ENCODE assay signal across 8 mouse cellular contexts in the genomic region with DNA sequence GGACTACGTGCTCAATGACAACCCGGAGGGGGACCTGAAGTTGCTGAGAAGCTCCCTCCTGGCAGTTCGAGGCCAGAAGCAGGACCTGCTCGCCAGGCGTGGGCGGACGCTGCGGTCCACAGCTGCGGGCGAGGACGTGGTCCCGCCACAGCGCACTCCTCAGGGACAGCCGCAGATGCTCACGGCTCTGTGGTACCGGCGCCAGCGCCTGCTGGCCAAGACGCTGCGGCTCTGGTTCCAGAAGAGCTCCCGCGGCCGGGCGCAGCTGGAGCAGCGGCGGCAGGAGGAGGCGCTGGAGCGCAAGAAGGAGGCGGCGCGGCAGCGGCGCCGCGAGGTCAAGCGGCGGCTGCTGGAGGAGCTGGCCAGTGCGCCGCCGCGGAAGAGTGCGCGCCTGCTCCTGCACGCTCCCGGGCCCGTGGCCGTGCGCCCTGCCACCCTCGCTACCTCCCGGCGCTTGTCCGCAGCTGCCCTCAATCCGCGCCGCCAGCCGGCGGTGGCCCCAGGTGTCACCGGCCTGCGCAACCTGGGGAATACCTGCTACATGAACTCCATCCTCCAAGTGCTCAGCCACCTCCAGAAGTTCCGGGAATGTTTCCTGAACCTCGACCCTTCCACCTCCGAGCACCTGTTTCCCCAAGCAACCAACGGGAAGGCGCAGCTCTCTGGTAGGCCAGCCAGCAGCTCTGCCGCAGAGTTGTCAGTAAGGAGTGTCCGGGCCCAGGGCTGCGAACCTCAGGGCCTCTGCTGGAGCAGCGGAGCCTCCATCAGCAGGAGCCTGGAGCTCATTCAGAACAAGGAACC. TPM values are rescaled to one million over a fixed set of nuclear protein-coding genes. Genes with fewer than 3 reads are reported as not detected.
A peak's percentile ranks its signal among the peaks of the same experiment; 100 is the strongest.
DNase-seq lines count a peak whose midpoint lies in the region; ATAC-seq and TF ChIP-seq lines count a peak whose summit lies in the region.

No protein-coding gene starts in this region.

- TF ChIP-seq CTCF in Patski (IDR thresholded peaks at IDR 0.05): peak; percentile 85
- no peak for TF ChIP-seq CTCF in thymus, adult 2 months (IDR thresholded peaks at IDR 0.05; ENCODE audit: borderline replicate concordance, control insufficient read depth, extremely low read depth, insufficient read depth, low read length, poor library complexity)

- intact Hi-C loops in heart, postnatal 10 days (cut with DNase I): loop anchor here (10.0 kb wide), 1 partner anchor 268 kb away; a partner anchor contains a TSS

- peak overlapping the region; percentile 32 for H3K4me3 ChIP-seq in forebrain, embryonic 13.5 days
- no peak overlapping the region for H3K4me3 ChIP-seq in thymus, adult 2 months (ENCODE audit: control insufficient read depth, insufficient read depth, low read length)

- in situ Hi-C loops in Patski (cut with MboI; ENCODE audit: low pct_unique_long_range_greater_than_20kb): no loop called here

- ATAC-seq in Patski: peak; percentile 87
- ATAC-seq in forebrain, embryonic 13.5 days: peak; percentile 52

- no peaks in the 10 kb centered on the region for H3K9me3 ChIP-seq in forebrain, embryonic 13.5 days (replicated peaks)

- H3K27ac ChIP-seq in forebrain, embryonic 13.5 days: no peak overlapping the region
- H3K27ac ChIP-seq in thymus, adult 2 months (ENCODE audit: control insufficient read depth, insufficient read depth, low read length): no peak overlapping the region

- no peaks in the 10 kb centered on the region for H3K27me3 ChIP-seq in Patski
- H3K27me3 ChIP-seq in forebrain, embryonic 13.5 days: peaks cover 27% of the 10 kb centered on the region
- H3K27me3 ChIP-seq in thymus, adult 2 months (ENCODE audit: control insufficient read depth, insufficient read depth, low read length): no peaks in the 10 kb centered on the region

- H3K36me3 ChIP-seq in forebrain, embryonic 13.5 days (ENCODE audit: poor library complexity, severe bottlenecking): peaks cover 28% of the 10 kb centered on the region
- H3K36me3 ChIP-seq in thymus, adult 2 months (ENCODE audit: control insufficient read depth, insufficient read depth, low read length): no peaks in the 10 kb centered on the region

- POLR2A ChIA-PET in Patski (lab: Charles Lee): interaction anchor here (1.0 to 1.4 kb wide), 2 partner anchors 26 to 29 kb away, joined by 3 read pairs; no protein-coding TSS in a partner anchor

- 6% methylated on average over 57 of the region's 68 CpGs for WGBS in forebrain, embryonic 13.5 days
- WGBS in thymus, adult 2 months: 30% methylated on average over 68 of the region's 68 CpGs

- DNase-seq in Patski (ENCODE audit: low read depth, low spot score): no peak
- DNase-seq in brain, adult 2 months (ENCODE audit: low read depth, low spot score): peak; percentile 71
- DNase-seq in heart, postnatal 10 days: peak; percentile 71 to 75
- DNase-seq in kidney, postnatal 25 days: peak; percentile 67 to 86
- peak; percentile 73 for DNase-seq in lung, postnatal 14 days
- DNase-seq in right cerebral cortex, postnatal 4 days: peak; percentile 31
- no peak for DNase-seq in thymus, adult 2 months

- peak overlapping the region; percentile 58 for H3K9ac ChIP-seq in forebrain, embryonic 13.5 days

- TF ChIP-seq POLR2A in thymus, adult 2 months (IDR thresholded peaks at IDR 0.05; ENCODE audit: control insufficient read depth, extremely low read depth, insufficient read depth, low read length, poor library complexity): no peak

- peak overlapping the region; percentile 64 for H3K4me2 ChIP-seq in forebrain, embryonic 13.5 days

- CTCF ChIA-PET in Patski (lab: Charles Lee): interaction anchor here (0.7 to 2.1 kb wide), 5 partner anchors 10 to 38 kb away, joined by 3 to 22 read pairs (median 4); no protein-coding TSS in a partner anchor

- H3K4me1 ChIP-seq in forebrain, embryonic 13.5 days: peaks cover 18% of the 10 kb centered on the region
- H3K4me1 ChIP-seq in thymus, adult 2 months (replicated peaks; ENCODE audit: control insufficient read depth, insufficient read depth, low read length): no peaks in the 10 kb centered on the region

RNA-seq across cellular contexts. Expression of a gene that starts 15.7 kb away (rescaled TPM):
- 167 TPM for polyA plus RNA-seq in Patski (2021)
- polyA plus RNA-seq in forebrain, embryonic 13.5 days (2015; fragmentation: Nextera tagmentation; extraction: Ambion mirVana): 295 and 350 TPM in 2 replicates
- total RNA-seq in heart, postnatal 10 days (2021): 100 to 1,000 TPM; 150 to 154 TPM
- polyA plus RNA-seq in thymus, adult 2 months (2012; rRNA removed): 90.5 and 107 TPM in 2 replicates

RNA-seq across cellular contexts. Expression of a gene that starts 16.3 kb away (rescaled TPM):
- 8.2 TPM for polyA plus RNA-seq in Patski (2021)
- polyA plus RNA-seq in forebrain, embryonic 13.5 days (2015; fragmentation: Nextera tagmentation; extraction: Ambion mirVana): 11.6 and 11.8 TPM in 2 replicates
- total RNA-seq in heart, postnatal 10 days (2021): 1 to 10 TPM; 4.0 to 5.1 TPM
- polyA plus RNA-seq in thymus, adult 2 months (2012; rRNA removed): 7.0 and 7.1 TPM in 2 replicates

RNA-seq across cellular contexts. Expression of a gene that starts 21.7 kb away (rescaled TPM):
- polyA plus RNA-seq in Patski (2021): 1.0 TPM
- polyA plus RNA-seq in forebrain, embryonic 13.5 days (2015; fragmentation: Nextera tagmentation; extraction: Ambion mirVana): 0.21 and 0.54 TPM in 2 replicates
- total RNA-seq in heart, postnatal 10 days (2021): 1 to 10 TPM in 1 of 2 experiments, under 1 TPM in 1; 0.15 to 1.2 TPM
- 1.0 and 1.4 TPM in 2 replicates for polyA plus RNA-seq in thymus, adult 2 months (2012; rRNA removed)

RNA-seq across cellular contexts. Expression of a gene that starts 22.0 kb away (rescaled TPM):
- 5.5 TPM for polyA plus RNA-seq in Patski (2021)
- not detected in 2 replicates for polyA plus RNA-seq in forebrain, embryonic 13.5 days (2015; fragmentation: Nextera tagmentation; extraction: Ambion mirVana)
- 1 to 10 TPM; 2.8 to 3.5 TPM for total RNA-seq in heart, postnatal 10 days (2021)
- 4.0 and 5.5 TPM in 2 replicates for polyA plus RNA-seq in thymus, adult 2 months (2012; rRNA removed)

RNA-seq across cellular contexts. Expression of a gene that starts 42.0 kb away (rescaled TPM):
- 10.0 TPM for polyA plus RNA-seq in Patski (2021)
- polyA plus RNA-seq in forebrain, embryonic 13.5 days (2015; fragmentation: Nextera tagmentation; extraction: Ambion mirVana): 10.2 and 11.2 TPM in 2 replicates
- total RNA-seq in heart, postnatal 10 days (2021): 1 to 10 TPM; 5.4 to 5.5 TPM
- polyA plus RNA-seq in thymus, adult 2 months (2012; rRNA removed): 12.5 and 17.2 TPM in 2 replicates

Comparison
In these comparisons a context has a peak if more than half of its experiments do, and no peak if none do; other contexts are left out.
1. DNase-seq: peak in brain, adult 2 months (single experiment), heart, postnatal 10 days (2 of 2), kidney, postnatal 25 days (2 of 2), lung, postnatal 14 days (single experiment) and right cerebral cortex, postnatal 4 days (single experiment); none in Patski (single experiment) and thymus, adult 2 months (single experiment).